Mouse (Mus musculus) limb, embryonic 14.5 days (tissue): ENCODE results near the gene 4921524J17Rik. TPM values are rescaled to one million over a fixed set of nuclear protein-coding genes. Genes with fewer than 3 reads are reported as not detected.

Experiments used
- ATAC-seq: fragments of 200-750 bp; cut with Nextera tagmentation; 2 replicates; pipeline ENCODE4 v1.8.0; 2017; ENCODE audit warnings: low read depth, moderate number of reproducible peaks, moderate TSS enrichment; ENCODE audit not compliant: low FRiP score
- DNase-seq: peaks from one replicate; pipeline ENCODE4 v3.0.0-alpha.2; 2015; ENCODE audit warnings: low spot score
- H3K27ac ChIP-seq: fragments of 300-500 bp; sonication (generic); replicated peaks from 2 replicates; pipeline ENCODE4 v1.5.1; 2014; ENCODE audit warnings: low read depth, mild to moderate bottlenecking, low read length, moderate library complexity, mixed read lengths
- H3K27me3 ChIP-seq: fragments of 300-500 bp; sonication (generic); 2 replicates; pipeline ENCODE4 v1.6.1; 2014; ENCODE audit warnings: low read length, mixed read lengths; ENCODE audit not compliant: control insufficient read depth, insufficient read depth
- H3K36me3 ChIP-seq: fragments of 300-500 bp; sonication (generic); 2 replicates; pipeline ENCODE4 v1.6.1; 2014; ENCODE audit warnings: mild to moderate bottlenecking, low read length, moderate library complexity, mixed read lengths; ENCODE audit not compliant: control insufficient read depth, insufficient read depth
- H3K4me1 ChIP-seq: fragments of 300-500 bp; sonication (generic); 2 replicates; pipeline ENCODE4 v1.6.1; 2014; ENCODE audit warnings: antibody characterized with exemption, low read length, mixed read lengths; ENCODE audit not compliant: control insufficient read depth, insufficient read depth
- H3K4me2 ChIP-seq: fragments of 300-500 bp; sonication (generic); replicated peaks from 2 replicates; pipeline ENCODE4 v1.6.1; 2014; ENCODE audit warnings: low read depth, mild to moderate bottlenecking, low read length, moderate library complexity; ENCODE audit not compliant: severe bottlenecking
- H3K4me3 ChIP-seq: fragments of 300-500 bp; sonication (generic); replicated peaks from 2 replicates; pipeline ENCODE4 v1.5.1; 2014; ENCODE audit warnings: low read length
- H3K9ac ChIP-seq: fragments of 300-500 bp; sonication (generic); 2 replicates; pipeline ENCODE4 v1.6.1; 2014; ENCODE audit warnings: mild to moderate bottlenecking, low read depth, low read length, moderate library complexity; ENCODE audit not compliant: severe bottlenecking
- H3K9me3 ChIP-seq: fragments of 300-500 bp; sonication (generic); 2 replicates; pipeline ENCODE4 v1.6.1; 2016; ENCODE audit warnings: low read length; ENCODE audit not compliant: control insufficient read depth
- POLR2A ChIP-seq: fragments of 200-500 bp; IDR thresholded peaks from 2 replicates; pipeline ENCODE4 v1.8.0; 2012; ENCODE audit warnings: inconsistent platforms, mild to moderate bottlenecking, moderate library complexity, borderline replicate concordance; ENCODE audit not compliant: insufficient read depth, insufficient read length; ENCODE audit errors: extremely low read depth
- WGBS: fragments of 180-500 bp; shearing (Covaris S2); extraction: QIAGEN DNeasy Blood & Tissue Kit; methylation state at CpG from one replicate; pipeline ENCODE4 v1.1.7; 2014; 5-methylcytosine and 5-hydroxymethylcytosine counted together
- polyA plus RNA-seq, 2 experiments: library from polyadenylated mRNA; depleted of rRNA in 1 of 2; stranded (reverse) in 1 of 2; unstranded in 1 of 2; fragments of >200 nt; fragmentation: Nextera tagmentation in 1 of 2; extraction: Ambion mirVana in 1 of 2; gene quantifications; 2 replicates each; pipeline versions ENCODE4 v1.2.1 to v1.2.3; 2012 to 2014

Gene 4921524J17Rik
- polyA plus RNA-seq, 2 experiments = 24.9 to 46.5 TPM

- H3K4me1 ChIP-seq = no peaks in the 10 kb centered on the region
- H3K9me3 ChIP-seq = no peaks in the 10 kb centered on the region; the same call in 1 of the 2 replicates
- DNase-seq (no peak), ATAC-seq (no peak)
- H3K27me3 ChIP-seq = no peaks in the 10 kb centered on the region
- TF ChIP-seq POLR2A = no peak
- no peak overlapping the region for H3K27ac ChIP-seq
- H3K9ac ChIP-seq = no peak overlapping the region
- no peak overlapping the region for H3K4me3 ChIP-seq
- no peak overlapping the region for H3K4me2 ChIP-seq
- 64% methylated on average over 1 of the region's 1 CpGs for WGBS
- H3K36me3 ChIP-seq = no peaks in the 10 kb centered on the region
Observed at GRCm38 (mm10) chr8:85391438-85391837, 41.2 kb downstream of the 4921524J17Rik start.

- H3K27ac ChIP-seq = no peak within 1 kb of the TSS
Observed at GRCm38 (mm10) chr8:85386205-85386604, 46.4 kb downstream of the 4921524J17Rik start, which contains the start of gene Mylk3. Gene Mylk3 (minus strand): TSS chr8:85386345.

GRCm38 (mm10) chr8:85381926-85382325 is 50.7 kb downstream of the 4921524J17Rik start:
- no peaks in the 10 kb centered on the region for H3K9me3 ChIP-seq
- no peaks in the 10 kb centered on the region for H3K27me3 ChIP-seq
- H3K9ac ChIP-seq = no peak overlapping the region
- H3K36me3 ChIP-seq = no peaks in the 10 kb centered on the region
- no peak overlapping the region for H3K4me2 ChIP-seq
- WGBS = 73% methylated on average over 4 of the region's 4 CpGs
- DNase-seq (no peak), ATAC-seq (no peak)
- H3K27ac ChIP-seq = no peak overlapping the region
- H3K4me1 ChIP-seq = peaks cover 21% of the 10 kb centered on the region
- no peak overlapping the region for H3K4me3 ChIP-seq
- TF ChIP-seq POLR2A = no peak

More at GRCm38 (mm10) chr8:85386205-85386604, 46.4 kb downstream of the 4921524J17Rik start, which contains the start of gene Mylk3:
- H3K27me3 ChIP-seq = no peaks in the 10 kb centered on the region
- 70% methylated on average over 6 of the region's 6 CpGs for WGBS
- DNase-seq (no peak), ATAC-seq (no peak)
- peaks cover 2% of the 10 kb centered on the region; the same call in 1 of the 2 replicates for H3K4me1 ChIP-seq
- no peak within 1 kb of the TSS for H3K4me3 ChIP-seq
- H3K9ac ChIP-seq = no peak within 1 kb of the TSS
- TF ChIP-seq POLR2A = no peak
- no peak within 1 kb of the TSS for H3K4me2 ChIP-seq
- H3K36me3 ChIP-seq = no peaks in the 10 kb centered on the region
- no peaks in the 10 kb centered on the region for H3K9me3 ChIP-seq

GRCm38 (mm10) chr8:85380824-85381209 is 51.8 kb downstream of the 4921524J17Rik start:
- H3K4me2 ChIP-seq = no peak overlapping the region
- no peaks in the 10 kb centered on the region for H3K36me3 ChIP-seq
- H3K9me3 ChIP-seq = no peaks in the 10 kb centered on the region
- 64% methylated on average over 8 of the region's 8 CpGs for WGBS
- peaks cover 21% of the 10 kb centered on the region for H3K4me1 ChIP-seq
- H3K4me3 ChIP-seq = no peak overlapping the region
- H3K27me3 ChIP-seq = no peaks in the 10 kb centered on the region
- TF ChIP-seq POLR2A = no peak
- DNase-seq (no peak), ATAC-seq (no peak; the same call in 1 of the 2 replicates)
- no peak overlapping the region for H3K9ac ChIP-seq
- H3K27ac ChIP-seq = no peak overlapping the region

GRCm38 (mm10) chr8:85380123-85380823 is 52.4 kb downstream of the 4921524J17Rik start:
- H3K9ac ChIP-seq = no peak overlapping the region
- H3K4me1 ChIP-seq = peaks cover 21% of the 10 kb centered on the region
- TF ChIP-seq POLR2A = no peak
- H3K27me3 ChIP-seq = no peaks in the 10 kb centered on the region
- no peaks in the 10 kb centered on the region for H3K36me3 ChIP-seq
- ATAC-seq (no peak), DNase-seq (no peak)
- no peak overlapping the region for H3K27ac ChIP-seq
- no peak overlapping the region for H3K4me3 ChIP-seq
- no peaks in the 10 kb centered on the region for H3K9me3 ChIP-seq
- WGBS = 77% methylated on average over 10 of the region's 10 CpGs
- no peak overlapping the region for H3K4me2 ChIP-seq
